Mouse (Mus musculus): ENCODE data around the gene Gm5431.
A peak's percentile ranks its signal among the peaks of the same experiment; 100 is the strongest.

The Gm5431 gene

DNA sequence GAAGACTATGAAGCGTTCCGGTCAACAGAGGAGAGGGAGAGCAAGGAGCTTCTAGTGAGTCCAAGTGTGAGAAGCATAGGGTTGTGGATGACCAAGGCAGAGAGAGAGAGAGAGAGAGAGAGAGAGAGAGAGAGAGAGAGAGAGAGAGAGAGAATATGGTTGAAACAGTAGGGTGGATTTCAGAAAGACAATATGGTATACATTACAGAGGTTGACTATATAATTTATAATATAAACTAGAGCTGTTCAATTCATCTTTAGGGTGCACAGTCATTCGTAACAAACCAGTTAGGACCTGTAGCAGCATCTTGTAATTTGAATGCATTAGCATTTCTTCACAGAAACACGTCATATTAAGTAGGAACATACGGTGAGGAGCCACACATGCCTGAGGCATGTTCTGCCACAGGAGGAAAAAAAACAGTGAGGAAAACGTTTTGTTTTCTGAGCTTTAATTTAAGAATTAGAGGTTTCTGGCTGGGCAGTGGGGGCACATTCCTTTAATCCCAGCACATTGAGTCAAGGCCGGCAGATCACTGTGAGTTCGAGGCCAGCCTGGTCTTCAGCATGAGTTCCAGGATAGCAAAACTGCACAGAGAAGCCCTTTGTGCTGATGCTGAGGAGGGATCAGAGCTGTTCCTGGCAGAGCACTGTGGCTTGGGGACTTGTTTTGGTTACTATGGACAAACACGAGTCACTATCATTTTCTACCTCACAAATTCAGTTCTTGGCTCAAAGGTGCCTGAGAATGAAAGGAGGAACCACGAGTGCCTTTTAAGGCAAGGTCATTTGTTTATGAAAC lies 62.9 kb downstream of the Gm5431 start:
- no peak for DNase-seq (ENCODE audit: extremely low spot score)

DNA sequence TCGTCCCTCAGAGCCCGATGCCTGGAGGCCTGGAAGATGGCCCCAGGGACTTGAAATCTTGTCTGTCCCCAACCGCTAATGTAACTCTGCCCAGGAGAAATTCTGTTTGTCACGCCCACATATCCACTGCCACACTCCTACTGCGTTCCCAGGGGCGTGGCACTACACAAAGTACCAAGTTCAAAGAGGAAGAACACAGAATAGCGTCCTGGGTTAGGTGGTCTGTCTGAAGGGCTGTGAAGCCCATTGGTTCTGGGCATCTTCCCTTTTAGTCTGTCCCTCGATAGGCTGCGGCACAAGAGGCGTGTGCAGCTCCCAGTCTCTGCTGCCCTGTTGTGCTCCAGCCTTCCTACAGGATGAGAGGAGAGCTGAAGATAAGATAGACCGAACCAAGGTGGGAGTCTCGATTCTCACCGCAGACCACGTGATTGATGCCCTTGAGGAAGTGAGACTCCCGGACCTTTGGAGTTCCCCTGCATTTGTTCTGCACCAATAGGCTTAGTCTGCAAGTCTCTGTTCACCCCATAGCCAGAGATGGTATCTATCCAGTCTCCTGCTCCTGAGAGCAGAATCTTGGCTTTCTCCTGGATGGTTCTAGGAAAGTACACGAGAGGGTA lies 63.7 kb downstream of the Gm5431 start:
- DNase-seq (ENCODE audit: extremely low spot score): peak; percentile 32

All from embryo, embryonic 9.5 days (tissue).